Mouse (Mus musculus): Measurements from ENCODE around the gene Klhl12.
"Not testable (repeated sequence)": the region's sequence is repeated elsewhere in the genome, so short reads cannot be mapped to it uniquely, and the experiment has no call there.

Gene Klhl12

DNA sequence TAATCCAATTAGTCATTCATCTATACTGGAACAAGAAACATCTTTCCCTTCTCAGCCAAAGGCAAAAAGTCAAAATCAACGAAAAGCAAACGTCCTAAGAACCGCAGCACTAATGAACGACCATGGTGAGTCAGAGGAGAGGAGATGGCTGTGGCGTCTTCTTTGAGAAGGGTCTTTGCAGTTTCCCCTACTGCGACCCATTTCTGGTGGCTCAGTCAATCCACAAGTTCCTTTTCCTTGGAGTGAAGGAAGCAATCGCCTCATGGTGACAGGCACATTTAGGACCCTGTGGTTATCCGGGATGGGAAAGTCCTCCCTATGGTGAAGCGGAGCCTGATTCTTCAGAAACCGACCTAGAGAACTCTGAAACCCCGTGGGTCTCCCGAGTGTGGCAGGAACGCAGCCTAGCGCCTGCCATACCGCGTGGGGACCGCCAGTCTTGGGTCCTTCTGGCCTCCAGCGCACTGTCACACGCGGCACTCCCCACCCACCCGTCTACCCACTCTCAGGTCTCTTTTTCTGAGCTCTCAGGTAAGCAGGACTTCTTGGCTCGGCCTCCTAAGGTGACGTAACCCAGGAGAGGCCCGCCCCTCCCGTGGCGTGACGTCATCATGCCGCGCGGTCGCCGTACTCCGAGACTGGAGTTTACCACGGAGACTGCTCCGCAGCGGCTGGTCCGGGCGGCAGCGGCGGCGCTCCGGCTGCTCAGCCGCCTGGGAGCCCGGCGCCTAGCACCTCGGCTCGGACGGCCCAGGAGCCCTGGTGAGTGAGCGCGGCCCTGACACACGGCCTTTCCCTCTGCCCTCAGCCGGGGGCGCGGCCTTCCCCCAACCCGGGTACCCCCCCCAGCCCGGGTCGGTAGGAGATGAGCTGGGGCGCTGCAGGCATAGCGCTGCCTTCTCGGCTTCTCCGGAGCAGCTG is at the start of gene Klhl12:
Gene Klhl12 (plus strand): TSS at position 628 of the 921 bp plus-strand sequence.
- DNase-seq (ENCODE audit: low read depth, low spot score): peak; percentile 94

DNA sequence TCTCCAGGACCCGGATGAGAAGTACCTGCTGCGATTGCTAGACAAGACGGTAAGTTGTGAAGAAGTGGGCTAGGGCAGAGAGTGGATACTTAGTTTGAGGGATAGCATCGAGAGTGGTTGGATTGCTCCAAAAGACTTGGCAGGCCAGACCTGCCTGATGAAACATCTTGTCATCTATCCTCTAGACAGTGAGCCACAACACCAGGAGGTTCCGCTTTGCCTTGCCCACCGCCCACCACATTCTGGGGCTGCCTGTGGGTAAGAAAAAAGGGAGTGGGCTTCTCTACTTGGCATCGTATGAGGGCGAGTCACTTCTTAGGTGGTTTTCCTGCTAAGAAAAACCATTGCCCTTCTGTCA is 48.9 kb upstream of the Klhl12 start:
- DNase-seq (ENCODE audit: low read depth, low spot score): no peak

DNA sequence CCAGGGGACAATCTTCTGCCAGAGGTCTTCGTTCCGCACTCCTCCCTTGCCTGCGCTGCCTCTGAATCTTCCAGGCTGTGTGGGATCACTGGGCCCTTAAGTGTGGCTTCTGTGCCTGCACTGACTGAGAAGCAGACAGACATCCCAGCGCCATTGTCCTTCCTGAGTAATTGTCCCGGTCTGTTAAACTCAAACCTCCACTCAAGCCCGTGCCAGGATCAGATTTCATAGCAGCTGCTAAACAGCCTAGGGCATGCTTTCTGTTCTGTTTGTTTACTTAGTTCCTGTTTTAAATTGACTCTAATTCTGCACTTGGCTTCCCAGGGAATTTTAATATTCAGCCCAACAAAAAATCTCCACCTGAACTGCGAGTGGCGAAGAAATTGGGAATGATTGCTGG is 47.3 kb upstream of the Klhl12 start:
- no peak for DNase-seq (ENCODE audit: low read depth, low spot score)

DNA sequence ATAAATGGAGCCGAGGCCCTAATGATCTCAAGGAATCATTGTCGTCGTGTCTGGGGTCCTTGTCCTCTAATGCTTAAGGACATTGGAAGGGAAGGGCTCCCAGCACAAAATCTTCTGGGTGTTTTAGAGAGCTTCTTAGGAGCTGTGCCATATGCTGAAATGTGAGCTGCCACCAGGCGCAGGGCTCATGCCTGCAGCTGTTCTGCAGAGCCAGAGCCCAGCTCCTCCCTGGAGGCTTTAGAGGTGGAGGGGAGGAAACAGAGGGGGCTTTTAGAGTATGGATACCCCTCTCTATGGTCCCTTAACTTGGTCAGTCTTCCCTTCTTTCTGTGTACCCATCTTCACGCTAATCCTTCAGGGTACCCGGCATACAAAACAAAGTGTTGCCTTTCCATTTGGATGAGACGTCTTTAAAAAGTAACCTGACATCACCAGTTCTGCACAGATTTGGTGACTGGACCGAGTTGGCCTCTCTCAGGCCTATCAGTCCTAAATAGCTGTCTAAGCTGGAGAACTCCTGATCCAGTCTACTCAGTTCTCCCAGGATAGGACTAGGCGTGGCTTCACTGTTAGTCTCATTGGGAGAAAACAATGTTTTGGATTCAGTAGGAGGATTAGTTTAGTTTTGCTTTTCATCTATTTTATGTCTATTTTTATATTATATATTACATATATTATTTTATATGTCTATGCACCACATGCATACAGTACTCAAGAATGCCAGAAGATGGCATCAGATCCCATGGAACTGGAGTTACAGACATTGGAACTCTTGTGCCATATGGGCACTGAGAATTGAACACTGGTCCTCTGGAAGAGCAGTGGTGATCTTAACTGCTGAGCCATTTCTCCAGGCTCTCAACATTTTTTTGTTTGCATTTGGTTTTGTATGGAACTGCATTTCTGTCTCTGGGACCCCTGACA is 43.4 kb upstream of the Klhl12 start:
- no peak for DNase-seq (ENCODE audit: low read depth, low spot score)

DNA sequence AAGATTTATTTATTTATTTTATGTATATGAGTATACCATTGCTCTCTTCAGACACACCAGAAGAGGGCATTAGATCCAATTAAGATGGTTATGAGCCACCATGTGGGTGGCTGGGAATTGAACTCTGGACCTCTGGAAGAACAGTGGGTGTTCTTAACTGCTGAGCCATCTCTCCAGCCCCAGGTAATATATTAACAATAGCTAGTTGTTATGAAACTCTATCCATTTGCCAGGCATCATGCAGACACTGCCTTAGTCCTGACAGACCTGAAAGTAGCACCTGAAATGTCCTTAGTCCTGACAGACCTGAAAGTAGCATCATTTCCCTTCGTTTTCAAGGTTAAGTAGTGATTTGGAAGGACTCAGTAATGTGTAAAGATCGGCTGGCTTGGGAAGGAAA is 41.3 kb upstream of the Klhl12 start:
- DNase-seq (ENCODE audit: low read depth, low spot score): no peak

DNA sequence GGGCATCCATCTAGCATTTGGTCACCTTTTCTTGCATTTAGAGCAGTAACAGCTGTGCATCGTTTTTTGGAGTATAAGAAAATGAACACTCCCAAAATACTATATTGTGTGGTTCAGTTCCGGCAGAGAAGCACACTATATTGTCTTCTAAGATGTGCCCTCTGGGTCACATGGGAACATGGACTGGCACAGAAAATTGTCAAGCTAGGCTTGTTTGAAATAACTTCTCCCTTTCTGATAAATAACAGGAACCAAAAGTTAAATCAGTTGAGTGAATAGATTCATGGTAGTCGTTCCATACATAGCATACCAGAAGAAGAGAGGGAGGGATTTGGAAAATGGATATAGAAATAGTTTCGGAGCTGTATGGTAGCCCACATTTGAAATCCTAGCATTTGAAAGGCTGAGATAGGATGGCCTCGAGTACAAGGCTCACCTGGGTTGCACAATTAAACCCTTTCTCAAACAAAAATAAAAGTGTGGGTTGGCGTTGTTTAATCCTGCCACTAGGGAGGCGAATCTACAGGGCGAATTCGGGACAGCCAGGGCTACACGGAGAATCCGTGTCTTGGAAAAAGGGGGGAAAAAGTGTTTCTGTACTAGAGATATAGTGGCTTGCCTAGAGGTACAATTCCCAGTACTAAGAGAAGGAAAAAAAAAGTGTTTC is 40.7 kb upstream of the Klhl12 start:
- DNase-seq (ENCODE audit: low read depth, low spot score): no peak

DNA sequence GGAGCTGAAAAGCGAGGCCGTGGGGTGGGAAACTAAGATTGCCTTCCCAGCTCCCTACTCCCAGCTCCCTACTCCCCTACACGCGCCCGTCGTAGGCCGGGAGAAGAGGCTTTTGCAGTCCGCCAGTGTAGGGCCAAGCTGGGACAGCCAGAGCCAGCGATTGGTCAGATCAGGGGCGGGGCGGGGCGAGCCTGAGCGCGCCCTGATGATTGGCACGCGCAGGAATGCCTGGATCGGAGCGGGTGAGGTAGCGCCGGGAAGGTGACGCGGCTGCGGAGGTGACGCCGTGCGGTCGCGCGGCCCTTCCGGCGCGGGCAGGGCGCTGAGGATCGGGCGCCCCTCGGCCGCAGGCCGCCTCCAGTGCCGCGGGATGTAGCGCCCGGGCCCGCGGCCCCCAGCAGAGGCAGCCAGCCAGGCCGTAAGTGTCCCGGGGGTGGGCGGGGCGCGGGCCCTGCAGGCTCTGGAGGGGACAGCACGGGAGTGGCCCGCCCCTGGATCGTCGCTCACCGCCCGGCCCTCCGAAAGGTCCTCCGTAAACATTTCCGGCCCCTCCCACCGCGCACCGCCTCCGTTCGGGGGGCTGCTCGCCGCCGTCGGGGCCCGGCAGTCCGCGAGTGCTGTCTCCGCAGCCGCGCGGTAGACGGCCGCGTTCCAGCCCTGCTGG is 40.0 kb upstream of the Klhl12 start, which contains the start of gene Adipor1:
Gene Adipor1 (plus strand): TSS at position 211 of the 664 bp plus-strand sequence.
- DNase-seq (ENCODE audit: low read depth, low spot score): peak; percentile 96

DNA sequence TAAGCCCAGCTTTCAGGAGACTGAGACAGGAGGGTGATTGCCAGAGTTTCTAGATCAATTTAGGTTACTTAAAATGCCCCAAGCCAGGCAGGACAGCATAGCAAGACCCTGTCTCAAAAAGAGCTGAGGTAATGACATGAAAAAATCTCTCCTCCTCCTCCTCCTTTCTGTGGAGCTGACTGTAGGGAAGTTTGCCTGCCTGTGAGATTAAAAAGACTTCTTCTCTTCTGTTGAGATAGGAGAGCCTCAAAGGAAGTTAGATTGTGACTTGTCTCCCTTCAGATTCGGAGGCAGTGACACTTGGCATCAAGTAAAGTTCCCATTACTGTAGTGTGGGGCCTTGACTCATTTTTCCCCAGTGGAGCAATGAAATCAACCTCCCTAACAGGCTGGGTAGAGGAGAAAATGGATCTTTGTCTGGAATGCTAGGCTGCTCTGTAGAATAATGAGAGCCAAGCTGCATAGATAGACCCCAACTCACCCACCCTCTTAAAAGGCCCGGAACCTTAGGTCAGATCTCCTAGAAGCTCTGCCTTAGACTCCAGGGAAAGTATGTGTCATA is 36.8 kb upstream of the Klhl12 start:
- no peak for DNase-seq (ENCODE audit: low read depth, low spot score)

DNA sequence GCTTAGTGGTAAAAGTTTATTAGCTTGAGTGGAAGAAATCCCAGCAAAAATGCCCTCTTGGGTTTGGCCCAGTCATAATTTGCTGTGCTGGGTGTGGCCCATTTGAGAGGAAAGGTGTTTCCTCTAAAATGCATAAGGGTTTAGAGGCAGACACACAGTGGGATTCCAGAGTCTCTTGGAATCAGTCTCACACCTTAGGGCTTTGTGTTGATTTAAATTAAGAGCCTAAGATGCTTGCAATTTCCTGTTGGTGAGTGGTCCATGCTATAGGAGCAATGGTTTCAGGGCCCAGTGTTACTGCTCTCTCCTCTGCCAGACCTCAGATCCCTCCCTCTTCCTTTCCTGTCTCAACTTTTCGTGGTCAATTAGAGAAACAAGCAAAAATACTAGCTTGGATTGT is 36.2 kb upstream of the Klhl12 start:
- DNase-seq (ENCODE audit: low read depth, low spot score): no peak

DNA sequence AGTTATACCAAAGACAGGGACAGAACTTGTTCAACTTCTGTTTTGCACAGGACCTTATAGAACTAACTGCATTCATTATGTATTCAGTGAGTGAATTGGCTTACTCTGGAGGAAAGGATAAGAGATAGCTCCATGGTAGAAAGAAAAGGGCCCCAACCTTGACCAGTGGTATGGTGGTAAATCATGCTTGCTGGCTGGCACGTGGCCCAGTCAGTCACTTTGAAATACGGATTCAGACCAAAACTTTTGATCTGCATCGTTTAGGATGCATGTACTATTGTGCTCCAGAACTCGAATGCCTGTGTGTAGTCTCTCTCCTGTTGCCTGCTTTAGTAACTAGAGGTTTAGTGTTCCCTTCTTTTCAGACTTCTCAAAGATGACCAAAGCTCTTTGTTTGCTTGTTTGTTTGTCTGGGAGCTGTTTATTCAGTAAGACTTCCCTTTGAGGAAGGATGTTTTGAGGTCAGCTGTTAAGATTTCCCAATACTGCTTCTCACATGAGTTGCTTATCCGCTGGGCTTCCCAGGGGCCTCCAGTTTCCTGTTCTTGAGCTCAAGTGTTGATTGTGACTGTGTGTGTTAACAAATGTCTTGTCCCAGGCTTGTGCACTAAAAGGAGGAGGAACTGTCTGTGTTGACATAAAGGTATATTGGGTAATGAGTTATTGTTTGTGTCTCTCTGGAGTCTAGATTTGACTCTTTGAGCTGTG is 35.4 kb upstream of the Klhl12 start:
- no peak for DNase-seq (ENCODE audit: low read depth, low spot score)

DNA sequence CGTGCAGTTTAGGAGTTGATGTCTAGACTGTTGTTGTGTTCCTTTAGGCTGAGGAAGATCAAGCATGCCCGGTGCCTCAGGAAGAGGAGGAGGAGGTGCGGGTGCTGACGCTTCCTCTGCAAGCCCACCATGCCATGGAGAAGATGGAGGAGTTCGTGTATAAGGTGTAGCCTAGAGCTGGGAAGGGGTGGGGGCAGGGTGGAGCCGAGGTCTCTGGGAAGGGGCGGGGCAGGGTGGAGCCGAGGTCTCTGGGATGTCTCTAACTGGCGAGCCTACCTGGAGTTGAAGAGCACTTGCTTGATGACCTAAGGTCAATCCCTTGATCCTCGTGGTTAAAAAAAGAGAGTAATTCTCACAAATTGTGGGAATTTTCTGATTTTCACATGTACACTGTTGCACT is 31.4 kb upstream of the Klhl12 start:
- no peak for DNase-seq (ENCODE audit: low read depth, low spot score)

DNA sequence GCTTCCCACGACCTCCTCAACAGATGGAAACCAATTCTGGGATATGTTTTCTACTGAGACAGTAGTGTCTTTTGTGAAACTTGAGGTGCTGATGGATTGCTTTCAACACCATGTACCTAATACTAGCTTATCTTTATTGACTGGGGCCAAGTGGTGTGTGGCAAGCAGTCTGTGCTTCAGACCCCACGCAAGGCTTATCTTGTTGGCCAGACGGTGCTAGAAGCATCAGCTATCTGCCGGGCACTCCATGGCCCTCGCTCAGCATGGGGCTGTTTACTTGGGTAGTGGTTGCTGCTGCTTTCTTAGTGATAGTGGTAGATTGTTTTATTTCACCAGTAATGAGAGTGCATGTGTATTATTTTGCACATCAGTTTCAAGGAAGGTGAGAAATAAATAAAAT is 29.0 kb upstream of the Klhl12 start:
- no peak for DNase-seq (ENCODE audit: low read depth, low spot score)

DNA sequence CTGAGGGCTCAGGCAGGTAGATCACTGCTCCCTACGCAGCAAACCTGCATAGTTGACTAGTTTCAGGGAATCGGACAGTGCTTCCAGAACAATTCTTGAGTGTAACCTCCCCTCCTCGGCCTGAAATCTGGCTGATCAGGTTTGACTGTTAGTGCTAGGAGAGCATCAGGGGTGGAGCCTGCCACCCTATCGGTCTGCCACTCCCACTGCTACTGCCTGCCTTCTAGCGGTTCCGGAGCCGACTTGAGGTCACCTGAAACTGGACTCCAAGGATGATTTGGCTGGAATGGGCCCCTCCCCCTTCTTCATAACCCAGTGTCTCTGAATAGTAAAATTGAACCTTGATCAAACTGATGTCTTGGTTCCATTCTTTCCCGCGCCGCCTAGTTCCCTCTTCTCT is 22.3 kb upstream of the Klhl12 start:
- DNase-seq (ENCODE audit: low read depth, low spot score): no peak

DNA sequence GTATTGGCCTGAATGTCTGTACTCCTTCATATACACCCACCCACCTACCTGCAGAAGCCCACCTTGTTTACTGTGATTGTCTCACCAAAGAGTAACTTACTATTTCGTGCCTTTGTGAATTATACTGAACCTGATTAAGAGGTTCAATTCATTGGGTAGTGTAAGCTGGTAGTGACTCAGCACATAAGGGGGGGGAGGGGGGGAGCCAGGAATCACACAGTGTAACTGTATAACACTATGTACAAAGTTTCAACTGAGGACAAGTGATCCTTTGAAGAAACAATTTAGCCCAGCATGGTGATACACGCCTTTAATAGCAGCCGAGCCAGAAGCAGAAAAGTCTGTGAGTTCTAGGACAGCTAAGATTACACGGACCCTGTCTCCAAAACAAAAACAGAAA is 21.9 kb upstream of the Klhl12 start:
- DNase-seq (ENCODE audit: low read depth, low spot score): no peak

DNA sequence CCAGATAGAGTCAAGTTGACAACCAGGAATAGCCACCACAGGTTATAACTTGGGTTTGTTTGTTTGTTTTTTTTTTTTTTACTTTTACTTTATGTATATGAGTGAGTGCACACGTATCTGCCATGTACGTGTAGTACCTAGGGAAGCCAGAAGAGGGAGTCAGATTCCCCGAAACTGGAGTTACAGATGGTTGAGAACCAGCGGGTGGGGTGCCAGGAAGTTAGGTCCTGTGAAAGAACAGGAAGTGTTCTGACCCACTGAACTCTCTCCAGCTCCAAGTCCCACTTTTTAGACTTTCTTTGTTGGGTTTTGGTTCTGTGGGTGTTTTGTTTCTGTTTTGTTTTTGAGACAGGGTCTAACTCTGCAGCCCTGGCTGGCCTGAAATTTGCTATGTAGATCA is 19.9 kb upstream of the Klhl12 start:
- DNase-seq (ENCODE audit: low read depth, low spot score): peak; percentile 35

DNA sequence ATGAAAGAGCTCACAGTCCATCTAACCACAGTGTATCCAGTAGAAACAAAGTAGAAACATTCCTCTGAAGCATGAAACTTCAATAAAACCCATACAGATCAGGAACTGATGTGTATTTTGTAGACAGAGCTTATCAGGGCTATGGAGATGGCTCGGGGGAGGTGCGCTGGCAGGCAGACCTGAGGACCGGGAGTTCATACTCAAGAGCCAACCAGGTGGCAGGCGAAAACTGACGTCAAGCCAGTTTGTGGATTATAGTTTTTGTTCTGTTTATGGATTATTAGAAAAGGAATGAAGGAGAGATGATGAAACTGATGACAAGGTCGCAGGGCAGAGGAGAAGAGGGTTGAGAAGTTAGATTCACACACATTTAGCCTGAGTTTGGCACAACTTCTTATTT is 14.9 kb upstream of the Klhl12 start:
- DNase-seq (ENCODE audit: low read depth, low spot score): no peak

DNA sequence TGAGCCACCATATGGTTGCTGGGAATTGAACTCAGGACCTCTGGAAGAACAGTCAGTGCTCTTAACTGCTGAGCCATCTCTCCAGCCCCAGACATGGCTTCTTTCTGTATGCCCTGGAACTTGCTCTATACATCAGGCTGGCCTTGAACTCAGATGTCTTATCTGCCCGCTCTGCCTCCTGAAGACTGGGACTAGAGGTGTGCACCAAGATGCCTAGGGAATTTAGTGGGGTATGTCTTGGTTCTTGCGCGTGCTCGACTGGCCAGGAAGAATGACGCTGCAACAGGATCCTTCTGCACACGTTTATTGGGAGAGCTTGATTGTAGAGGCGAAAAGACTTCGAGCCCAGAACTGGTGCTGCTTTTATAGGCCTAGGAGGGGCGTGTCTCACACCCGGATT is 13.6 kb upstream of the Klhl12 start:
- not testable (repeated sequence) for DNase-seq (ENCODE audit: low read depth, low spot score)

DNA sequence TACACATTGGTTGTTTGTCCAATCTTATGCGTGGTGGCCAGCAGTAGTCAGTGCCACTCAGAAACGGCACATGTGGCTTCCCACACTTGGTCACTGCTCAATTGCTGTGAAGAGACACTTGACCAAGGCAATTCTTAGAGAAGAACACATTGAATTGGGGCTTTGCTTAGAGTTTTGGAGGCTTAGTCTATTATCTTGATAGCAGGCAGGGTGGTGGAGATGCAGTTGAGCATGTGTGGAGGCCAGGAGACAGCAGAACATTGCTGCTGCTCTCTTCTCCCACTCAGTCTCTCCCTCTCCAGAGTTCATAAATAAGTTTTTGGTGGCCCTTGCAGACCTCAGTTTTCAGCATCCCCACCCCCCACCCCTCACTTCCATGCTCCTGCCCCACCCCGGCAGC is 12.9 kb upstream of the Klhl12 start:
- no peak for DNase-seq (ENCODE audit: low read depth, low spot score)

DNA sequence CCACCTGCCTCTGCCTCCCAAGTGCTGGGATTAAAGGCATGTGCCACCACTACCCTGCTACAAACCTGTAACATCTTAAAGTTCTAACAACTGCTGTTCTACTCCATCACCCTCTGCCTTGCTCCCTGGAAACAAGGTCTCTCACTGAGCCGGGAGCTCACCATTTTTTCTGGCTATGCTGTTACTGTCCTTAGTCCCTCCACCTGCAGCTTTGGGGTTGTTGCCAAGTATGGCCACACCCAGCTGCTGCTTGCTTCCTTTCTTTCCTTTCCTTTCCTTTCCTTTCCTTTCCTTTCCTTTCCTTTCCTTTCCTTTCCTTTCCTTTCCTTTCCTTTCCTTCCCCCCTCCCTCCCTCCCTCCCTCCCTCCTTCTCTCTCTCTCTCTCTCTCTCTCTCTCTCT is 12.0 kb upstream of the Klhl12 start:
- DNase-seq (ENCODE audit: low read depth, low spot score): not testable (repeated sequence)

DNA sequence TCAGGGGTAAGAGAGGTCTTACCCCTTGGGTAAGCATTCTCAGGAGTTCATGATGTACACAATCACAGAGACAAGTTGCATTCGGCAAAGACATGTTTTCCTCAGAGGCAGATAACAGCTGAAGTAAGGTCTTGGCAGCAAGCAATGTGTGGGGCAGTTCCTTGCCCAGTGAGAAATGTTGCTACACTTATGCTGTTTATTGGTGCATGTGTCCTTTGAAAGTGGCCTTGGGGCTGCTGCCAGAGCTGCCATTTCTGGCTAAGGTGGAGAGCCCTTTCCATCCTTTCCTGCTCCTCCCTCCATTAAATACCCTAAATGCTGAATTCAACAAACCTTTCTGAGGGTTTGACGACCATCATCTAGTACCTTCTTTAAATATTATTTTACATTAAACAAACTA is 9.9 kb upstream of the Klhl12 start:
- DNase-seq (ENCODE audit: low read depth, low spot score): no peak

Data from mesoderm, embryonic 11.5 days (tissue).